Mouse (Mus musculus): Measurements from ENCODE around the gene Gm14444. TPM values are rescaled to one million over a fixed set of nuclear protein-coding genes. Genes with fewer than 3 reads are reported as not detected.
"Not testable (repeated sequence)": the region's sequence is repeated elsewhere in the genome, so short reads cannot be mapped to it uniquely, and the experiment has no call there.

Gm14444 gene
- 5.5 TPM in 1 of 2 replicates, not detected in the other for polyA plus RNA-seq (2012; ENCODE audit: insufficient read depth, insufficient read length, missing spikeins)

DNA sequence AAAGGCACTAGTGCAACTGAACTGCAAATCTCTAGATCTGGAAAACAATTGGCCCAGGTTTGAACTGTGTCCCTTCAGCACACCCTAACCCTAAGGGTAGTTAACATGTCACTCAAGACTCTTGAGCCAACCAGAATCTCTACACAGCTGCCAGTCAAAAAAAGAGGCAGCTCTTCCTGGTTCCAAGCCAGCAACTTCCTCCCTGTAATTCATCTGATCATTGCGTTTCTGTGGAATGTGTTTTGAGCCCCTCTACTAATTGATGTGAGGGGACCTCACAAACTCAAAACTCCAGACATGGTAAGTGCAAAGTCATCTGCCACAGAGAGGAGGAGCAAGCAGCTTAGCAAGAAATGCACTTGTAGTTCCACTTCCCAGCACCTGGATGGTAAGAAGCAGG, at the start of gene Gm14444:
Gene Gm14444 (plus strand): TSS at position 220 of the 400 bp plus-strand sequence.
- not testable (repeated sequence) for H3K4me3 ChIP-seq (ENCODE audit: insufficient read depth, low read length); H3K27ac ChIP-seq (ENCODE audit: insufficient read depth, low read depth, low read length); H3K4me1 ChIP-seq (ENCODE audit: control insufficient read depth, insufficient read depth, low read length)

DNA sequence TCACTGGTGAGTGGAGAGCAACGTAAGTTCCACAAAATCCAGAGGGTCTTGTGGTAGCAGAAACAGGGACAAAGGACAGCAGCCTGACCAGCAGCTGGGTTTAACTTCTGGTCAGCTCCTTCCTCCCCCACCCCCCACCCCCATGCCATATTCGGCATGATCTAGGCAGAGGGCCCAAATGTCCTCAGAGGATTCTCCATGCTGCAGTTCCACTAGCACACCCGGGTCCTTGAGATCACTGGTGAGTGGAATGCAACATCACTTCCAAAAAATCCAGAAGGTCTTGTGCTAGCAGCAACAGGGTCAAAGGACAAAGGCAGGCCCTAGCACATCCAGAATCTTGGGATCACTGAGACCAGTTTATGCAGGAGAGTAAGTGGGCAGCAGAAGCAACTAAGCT, 44.6 kb upstream of the Gm14444 start:
- H3K4me3 ChIP-seq (ENCODE audit: insufficient read depth, low read length); H3K27ac ChIP-seq (ENCODE audit: insufficient read depth, low read depth, low read length); H3K4me1 ChIP-seq (ENCODE audit: control insufficient read depth, insufficient read depth, low read length): not testable (repeated sequence)

DNA sequence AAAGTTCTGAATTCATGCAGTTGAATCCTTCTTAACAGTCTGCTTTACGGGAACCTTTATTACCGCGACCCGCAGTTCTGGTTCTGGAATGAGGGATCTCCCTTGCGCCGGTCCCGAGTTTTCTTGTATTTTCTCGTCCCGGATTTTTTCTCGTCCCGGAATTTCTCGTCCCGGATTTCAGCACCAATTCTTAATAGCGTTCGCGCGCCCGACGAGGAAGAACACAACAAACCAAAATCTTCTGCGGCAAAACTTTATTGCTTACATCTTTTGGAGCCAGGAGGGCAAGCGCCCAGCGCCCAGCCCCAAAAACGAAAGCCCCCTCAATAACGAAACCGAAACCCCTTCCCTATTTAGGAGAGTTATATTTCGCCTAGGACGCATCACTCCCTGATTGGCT, 34.2 kb downstream of the Gm14444 start:
- H3K27ac ChIP-seq (ENCODE audit: insufficient read depth, low read depth, low read length); H3K4me3 ChIP-seq (ENCODE audit: insufficient read depth, low read length); H3K4me1 ChIP-seq (ENCODE audit: control insufficient read depth, insufficient read depth, low read length): not testable (repeated sequence)

DNA sequence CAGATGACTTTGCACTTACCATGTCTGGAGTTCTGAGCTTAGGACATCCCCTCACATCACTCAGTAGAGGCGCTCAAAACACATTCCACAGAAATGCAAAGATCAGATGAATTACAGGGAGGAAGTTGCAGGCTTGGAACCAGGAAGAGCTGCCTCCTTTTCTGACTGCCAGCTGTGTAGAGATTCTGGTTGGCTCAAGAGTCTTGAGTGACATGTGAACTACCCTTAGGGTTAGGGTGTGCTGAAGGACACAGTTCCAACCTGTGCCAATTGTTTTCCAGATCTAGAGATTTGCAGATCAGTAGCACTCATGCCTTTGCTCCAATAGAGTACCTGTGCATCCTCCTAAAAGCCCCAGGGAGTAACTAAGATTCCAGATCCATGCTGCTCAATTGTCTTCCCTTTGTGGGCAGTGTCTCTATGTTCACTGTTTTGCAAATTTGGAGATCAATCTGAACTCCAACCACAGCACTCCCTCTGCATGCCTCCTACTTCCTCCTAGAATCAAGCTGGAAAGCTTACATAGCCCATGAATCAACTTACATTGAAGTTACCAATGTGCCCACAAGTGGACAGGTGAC, 57.7 kb downstream of the Gm14444 start, which contains the start of gene Gm14393:
Gene Gm14393 (minus strand): TSS at position 101 of the 581 bp plus-strand sequence.
- H3K4me3 ChIP-seq (ENCODE audit: insufficient read depth, low read length); H3K27ac ChIP-seq (ENCODE audit: insufficient read depth, low read depth, low read length); H3K4me1 ChIP-seq (ENCODE audit: control insufficient read depth, insufficient read depth, low read length): not testable (repeated sequence)

Other genes starting within 250 kb of the Gm14444 start
- gene Edn3, start 249.6 kb upstream of the Gm14444 start, polyA plus RNA-seq (2012; ENCODE audit: insufficient read depth, insufficient read length, missing spikeins), result not detected in 2 replicates
- not detected in 2 replicates for gene Gm14393, start 57.5 kb downstream of the Gm14444 start, polyA plus RNA-seq (2012; ENCODE audit: insufficient read depth, insufficient read length, missing spikeins)
- 9.1 and 24.8 TPM in 2 replicates for gene Gm14399, start 131.8 kb downstream of the Gm14444 start, polyA plus RNA-seq (2012; ENCODE audit: insufficient read depth, insufficient read length, missing spikeins)
- gene Gm14443, start 165.6 kb downstream of the Gm14444 start, polyA plus RNA-seq (2012; ENCODE audit: insufficient read depth, insufficient read length, missing spikeins), result 0.43 and 0.74 TPM in 2 replicates
- gene Gm14391, start 196.7 kb downstream of the Gm14444 start, polyA plus RNA-seq (2012; ENCODE audit: insufficient read depth, insufficient read length, missing spikeins), result 4.0 and 11.9 TPM in 2 replicates

All from bone marrow macrophage, adult 2 months (primary cell).